Mouse (Mus musculus) testis, adult 2 months (tissue): Measurements from ENCODE around the gene Erfe.

Experiments
- CTCF ChIP-seq: fragments of 200-500 bp; IDR thresholded peaks from 2 replicates; pipeline ENCODE4 v1.5.1; 2012; ENCODE audit warnings: low read depth, mild to moderate bottlenecking, inconsistent platforms, low read length, moderate library complexity; ENCODE audit not compliant: control insufficient read depth, insufficient read depth, insufficient replicate concordance
- POLR2A ChIP-seq: fragments of 200-500 bp; IDR thresholded peaks from 2 replicates; pipeline ENCODE4 v1.6.1; 2012; ENCODE audit warnings: low read depth, mild to moderate bottlenecking, inconsistent platforms, low read length, moderate library complexity; ENCODE audit not compliant: control insufficient read depth

DNA sequence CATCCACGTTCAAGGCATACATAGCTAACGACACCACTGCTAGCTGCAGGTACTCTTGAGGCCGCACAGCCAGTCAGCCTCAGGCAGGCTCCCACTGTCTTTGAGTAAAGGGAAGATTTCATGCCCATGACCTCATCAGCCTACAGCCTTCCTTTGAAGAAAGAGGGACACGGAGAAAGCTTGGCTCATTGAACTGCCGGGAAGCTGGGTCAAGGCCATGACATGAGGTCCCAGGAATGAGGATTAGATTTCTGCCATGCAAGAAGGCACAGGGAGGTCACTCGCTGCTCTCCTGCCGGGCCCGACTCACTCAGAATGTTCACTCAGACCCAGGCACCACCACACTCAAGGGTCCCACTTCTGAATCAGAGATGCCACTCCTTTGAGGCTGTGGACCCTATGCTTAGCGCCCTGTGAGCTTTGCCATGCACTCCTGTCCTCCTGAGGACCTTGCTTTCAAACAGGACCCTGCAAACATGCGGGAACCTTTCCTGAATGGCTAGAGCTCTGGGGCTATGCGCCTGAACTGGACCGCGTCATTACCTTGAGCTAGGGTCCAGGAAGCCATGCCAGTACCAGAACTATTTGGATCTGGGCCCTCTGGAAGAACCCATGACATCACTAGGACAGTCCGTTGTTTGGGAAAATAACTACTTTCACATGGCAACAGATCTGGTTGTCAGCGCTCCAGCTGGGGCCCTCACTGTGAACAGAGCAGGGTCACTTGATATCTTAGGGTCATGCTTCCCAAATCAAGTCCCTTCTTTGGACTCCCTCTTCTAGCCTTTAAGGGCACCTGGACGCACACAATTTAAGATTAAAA is 1.2 kb upstream of the Erfe start:
- no peak for TF ChIP-seq CTCF
- no peak for TF ChIP-seq POLR2A
